Mouse (Mus musculus): Measurements from ENCODE around the gene Pck1. TPM values are rescaled to one million over a fixed set of nuclear protein-coding genes. Genes with fewer than 3 reads are reported as not detected.

The Pck1 gene
- polyA plus RNA-seq, 1 experiment, result 16.4 TPM

GRCm38 (mm10) chr2:173154513-173154912 is 1.7 kb downstream of the Pck1 start:
- 83% methylated on average over 13 of the region's 13 CpGs for WGBS
- no peak overlapping the region for H3K27ac ChIP-seq (ENCODE audit: control insufficient read depth, insufficient read depth, low read depth, low read length, poor library complexity)
- no peak overlapping the region for H3K4me3 ChIP-seq (replicated peaks; ENCODE audit: control insufficient read depth, low read depth, low read length)
- TF ChIP-seq CTCF (IDR thresholded peaks at IDR 0.05; ENCODE audit: control insufficient read depth, insufficient read depth, low read length) (no peak), POLR2A (IDR thresholded peaks at IDR 0.05; ENCODE audit: borderline replicate concordance, control insufficient read depth, low read depth, low read length) (no peak)
- H3K4me1 ChIP-seq (ENCODE audit: control insufficient read depth, insufficient read depth, low read length), result no peaks in the 10 kb centered on the region

GRCm38 (mm10) chr2:173154962-173155361 is 2.1 kb downstream of the Pck1 start:
- no peak overlapping the region for H3K27ac ChIP-seq (ENCODE audit: control insufficient read depth, insufficient read depth, low read depth, low read length, poor library complexity)
- WGBS, result 84% methylated on average over 14 of the region's 14 CpGs

GRCm38 (mm10) chr2:173155907-173156306 is 3.1 kb downstream of the Pck1 start:
- Histone ChIP-seq H3K4me3 (replicated peaks; ENCODE audit: control insufficient read depth, low read depth, low read length) (no peak overlapping the region), H3K27ac (ENCODE audit: control insufficient read depth, insufficient read depth, low read depth, low read length, poor library complexity) (no peak overlapping the region), H3K4me1 (ENCODE audit: control insufficient read depth, insufficient read depth, low read length) (no peaks in the 10 kb centered on the region)
- TF ChIP-seq CTCF (IDR thresholded peaks at IDR 0.05; ENCODE audit: control insufficient read depth, insufficient read depth, low read length), result no peak
- no peak for TF ChIP-seq POLR2A (IDR thresholded peaks at IDR 0.05; ENCODE audit: borderline replicate concordance, control insufficient read depth, low read depth, low read length)
- WGBS, result 87% methylated on average over 10 of the region's 10 CpGs

More at GRCm38 (mm10) chr2:173154962-173155361, 2.1 kb downstream of the Pck1 start:
- H3K4me3 ChIP-seq (replicated peaks; ENCODE audit: control insufficient read depth, low read depth, low read length), result no peak overlapping the region
- TF ChIP-seq POLR2A (IDR thresholded peaks at IDR 0.05; ENCODE audit: borderline replicate concordance, control insufficient read depth, low read depth, low read length) (no peak), CTCF (IDR thresholded peaks at IDR 0.05; ENCODE audit: control insufficient read depth, insufficient read depth, low read length) (no peak)
- no peaks in the 10 kb centered on the region for H3K4me1 ChIP-seq (ENCODE audit: control insufficient read depth, insufficient read depth, low read length)

- TF ChIP-seq POLR2A (IDR thresholded peaks at IDR 0.05; ENCODE audit: borderline replicate concordance, control insufficient read depth, low read depth, low read length) (no peak), CTCF (IDR thresholded peaks at IDR 0.05; ENCODE audit: control insufficient read depth, insufficient read depth, low read length) (no peak)
- 83% methylated on average over 13 of the region's 13 CpGs for WGBS
- Histone ChIP-seq H3K4me3 (replicated peaks; ENCODE audit: control insufficient read depth, low read depth, low read length) (no peak overlapping the region), H3K27ac (ENCODE audit: control insufficient read depth, insufficient read depth, low read depth, low read length, poor library complexity) (no peak overlapping the region), H3K4me1 (ENCODE audit: control insufficient read depth, insufficient read depth, low read length) (no peaks in the 10 kb centered on the region)
Observed at GRCm38 (mm10) chr2:173156923-173157322, 4.1 kb downstream of the Pck1 start.

GRCm38 (mm10) chr2:173157376-173157775 is 4.5 kb downstream of the Pck1 start:
- WGBS, result 51% methylated on average over 4 of the region's 4 CpGs
- Histone ChIP-seq H3K4me1 (ENCODE audit: control insufficient read depth, insufficient read depth, low read length) (no peaks in the 10 kb centered on the region), H3K4me3 (replicated peaks; ENCODE audit: control insufficient read depth, low read depth, low read length) (no peak overlapping the region), H3K27ac (ENCODE audit: control insufficient read depth, insufficient read depth, low read depth, low read length, poor library complexity) (no peak overlapping the region)
- TF ChIP-seq POLR2A (IDR thresholded peaks at IDR 0.05; ENCODE audit: borderline replicate concordance, control insufficient read depth, low read depth, low read length) (no peak), CTCF (IDR thresholded peaks at IDR 0.05; ENCODE audit: control insufficient read depth, insufficient read depth, low read length) (no peak)

GRCm38 (mm10) chr2:173157871-173158270 is 5.0 kb downstream of the Pck1 start:
- Histone ChIP-seq H3K4me1 (ENCODE audit: control insufficient read depth, insufficient read depth, low read length) (no peaks in the 10 kb centered on the region), H3K4me3 (replicated peaks; ENCODE audit: control insufficient read depth, low read depth, low read length) (no peak overlapping the region), H3K27ac (ENCODE audit: control insufficient read depth, insufficient read depth, low read depth, low read length, poor library complexity) (no peak overlapping the region)
- 85% methylated on average over 4 of the region's 4 CpGs for WGBS
- no peak for TF ChIP-seq CTCF (IDR thresholded peaks at IDR 0.05; ENCODE audit: control insufficient read depth, insufficient read depth, low read length)
- TF ChIP-seq POLR2A (IDR thresholded peaks at IDR 0.05; ENCODE audit: borderline replicate concordance, control insufficient read depth, low read depth, low read length), result no peak

GRCm38 (mm10) chr2:173158390-173159055 is 5.7 kb downstream of the Pck1 start:
- TF ChIP-seq CTCF (IDR thresholded peaks at IDR 0.05; ENCODE audit: control insufficient read depth, insufficient read depth, low read length), result no peak
- WGBS, result 81% methylated on average over 19 of the region's 19 CpGs

GRCm38 (mm10) chr2:173159354-173160311 is 6.8 kb downstream of the Pck1 start:
- Histone ChIP-seq H3K27ac (ENCODE audit: control insufficient read depth, insufficient read depth, low read depth, low read length, poor library complexity) (no peak overlapping the region), H3K4me3 (replicated peaks; ENCODE audit: control insufficient read depth, low read depth, low read length) (no peak overlapping the region), H3K4me1 (ENCODE audit: control insufficient read depth, insufficient read depth, low read length) (no peaks in the 10 kb centered on the region)
- TF ChIP-seq POLR2A (IDR thresholded peaks at IDR 0.05; ENCODE audit: borderline replicate concordance, control insufficient read depth, low read depth, low read length), result no peak
- TF ChIP-seq CTCF (IDR thresholded peaks at IDR 0.05; ENCODE audit: control insufficient read depth, insufficient read depth, low read length), result peak; percentile 71
- 54% methylated on average over 24 of the region's 24 CpGs for WGBS

More at GRCm38 (mm10) chr2:173158390-173159055, 5.7 kb downstream of the Pck1 start:
- Histone ChIP-seq H3K4me1 (ENCODE audit: control insufficient read depth, insufficient read depth, low read length) (no peaks in the 10 kb centered on the region), H3K27ac (ENCODE audit: control insufficient read depth, insufficient read depth, low read depth, low read length, poor library complexity) (no peak overlapping the region), H3K4me3 (replicated peaks; ENCODE audit: control insufficient read depth, low read depth, low read length) (no peak overlapping the region)

Data from bone marrow, adult 2 months (tissue).